Mouse (Mus musculus) forebrain, embryonic 14.5 days (tissue): Measurements from ENCODE around the gene 1700029H14Rik. TPM values are rescaled to one million over a fixed set of nuclear protein-coding genes. Genes with fewer than 3 reads are reported as not detected.

Experiments used
- ATAC-seq: fragments of 200-750 bp; cut with Nextera tagmentation; 2 replicates; pipeline ENCODE4 v1.8.0; 2017; ENCODE audit warnings: mild to moderate bottlenecking, moderate library complexity
- DNase-seq: peaks from one replicate; pipeline ENCODE4 v3.0.0-alpha.2; 2015; ENCODE audit warnings: low spot score
- H3K27ac ChIP-seq: fragments of 300-500 bp; sonication (generic); 2 replicates; pipeline ENCODE4 v1.5.1; 2014; ENCODE audit warnings: low read depth, mild to moderate bottlenecking, control low read depth, low read length, moderate library complexity
- H3K27me3 ChIP-seq: fragments of 300-500 bp; sonication (generic); replicated peaks from 2 replicates; pipeline ENCODE4 v1.6.1; 2014; ENCODE audit warnings: low read length, control low read depth, mixed read lengths; ENCODE audit not compliant: control insufficient read depth, insufficient read depth
- H3K36me3 ChIP-seq: fragments of 300-500 bp; sonication (generic); 2 replicates; pipeline ENCODE4 v1.6.1; 2014; ENCODE audit warnings: low read length, control low read depth; ENCODE audit not compliant: control insufficient read depth, insufficient read depth
- H3K4me1 ChIP-seq: fragments of 300-500 bp; sonication (generic); 2 replicates; pipeline ENCODE4 v1.6.1; 2014; ENCODE audit warnings: antibody characterized with exemption, low read length, control low read depth; ENCODE audit not compliant: control insufficient read depth, insufficient read depth
- H3K4me2 ChIP-seq: fragments of 300-500 bp; sonication (generic); 2 replicates; pipeline ENCODE4 v1.6.1; 2014; ENCODE audit warnings: mild to moderate bottlenecking, control low read depth, low read length
- H3K4me3 ChIP-seq: fragments of 300-500 bp; sonication (generic); 2 replicates; pipeline ENCODE4 v1.5.1; 2014; ENCODE audit warnings: low read depth, low read length, control low read depth
- H3K9ac ChIP-seq: fragments of 300-500 bp; sonication (generic); 2 replicates; pipeline ENCODE4 v1.6.1; 2014; ENCODE audit warnings: mild to moderate bottlenecking, low read length, control low read depth, moderate library complexity
- H3K9me3 ChIP-seq: fragments of 300-500 bp; sonication (generic); replicated peaks from 2 replicates; pipeline ENCODE4 v1.6.1; 2016; ENCODE audit warnings: low read length, control low read depth, mixed read lengths; ENCODE audit not compliant: control insufficient read depth
- WGBS: fragments of 180-500 bp; shearing (Covaris S2); extraction: QIAGEN DNeasy Blood & Tissue Kit; methylation state at CpG from one replicate; pipeline ENCODE4 v1.1.7; 2014; 5-methylcytosine and 5-hydroxymethylcytosine counted together
- polyA plus RNA-seq: library from polyadenylated mRNA; unstranded; fragments of >200 nt; fragmentation: Nextera tagmentation; extraction: Ambion mirVana; gene quantifications from 2 replicates; pipeline ENCODE4 v1.2.1, GENCODE M21; 2014

1700029H14Rik gene
- polyA plus RNA-seq, result not detected in 2 replicates

GRCm38 (mm10) chr8:13562118-13562517 is at the start of gene 1700029H14Rik:
Gene 1700029H14Rik (minus strand): TSS chr8:13562461.
- Histone ChIP-seq H3K9me3 (no peaks in the 10 kb centered on the region), H3K9ac (no peak within 1 kb of the TSS), H3K27me3 (no peaks in the 10 kb centered on the region), H3K36me3 (no peaks in the 10 kb centered on the region), H3K27ac (no peak within 1 kb of the TSS), H3K4me2 (no peak within 1 kb of the TSS), H3K4me1 (no peaks in the 10 kb centered on the region), H3K4me3 (no peak within 1 kb of the TSS)
- ATAC-seq, result no peak
- 40% methylated on average over 13 of the region's 13 CpGs for WGBS
- DNase-seq, result no peak

DNA sequence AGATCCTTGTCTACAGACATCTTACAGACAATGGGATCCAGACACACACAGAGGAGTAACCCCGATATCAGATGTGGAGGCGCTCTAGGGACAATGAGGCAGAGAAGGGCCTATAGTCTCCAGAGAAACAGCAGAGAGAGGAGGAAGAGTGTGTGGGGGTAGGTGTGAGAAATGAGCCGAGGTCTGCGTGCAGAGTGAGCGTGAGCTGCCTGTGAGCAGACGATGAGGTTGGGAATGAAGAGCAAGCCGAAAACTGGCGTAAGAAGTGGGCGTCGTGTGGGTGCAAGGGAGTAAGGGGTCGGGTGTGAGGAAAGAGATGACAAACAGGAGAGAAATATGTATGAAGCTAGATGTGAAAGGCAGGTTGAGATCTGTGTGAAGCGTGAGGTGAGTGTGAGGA is 49.4 kb upstream of the 1700029H14Rik start:
- Histone ChIP-seq H3K9me3 (no peaks in the 10 kb centered on the region), H3K27me3 (no peaks in the 10 kb centered on the region), H3K36me3 (peaks cover 12% of the 10 kb centered on the region; the same call in 1 of the 2 replicates), H3K4me1 (no peaks in the 10 kb centered on the region), H3K4me2 (no peak overlapping the region), H3K27ac (no peak overlapping the region), H3K4me3 (no peak overlapping the region), H3K9ac (no peak overlapping the region)
- DNase-seq (no peak), ATAC-seq (no peak)
- WGBS, result 86% methylated on average over 12 of the region's 12 CpGs

GRCm38 (mm10) chr8:13609971-13610370 is 47.7 kb upstream of the 1700029H14Rik start:
- 92% methylated on average over 5 of the region's 5 CpGs for WGBS
- Histone ChIP-seq H3K4me2 (no peak overlapping the region), H3K9ac (no peak overlapping the region), H3K9me3 (no peaks in the 10 kb centered on the region), H3K4me1 (no peaks in the 10 kb centered on the region), H3K27ac (no peak overlapping the region), H3K36me3 (peaks cover 12% of the 10 kb centered on the region; the same call in 1 of the 2 replicates), H3K4me3 (no peak overlapping the region), H3K27me3 (no peaks in the 10 kb centered on the region)
- ATAC-seq, result no peak
- DNase-seq, result no peak

- Histone ChIP-seq H3K9ac (no peak overlapping the region), H3K9me3 (no peaks in the 10 kb centered on the region), H3K27ac (no peak overlapping the region), H3K36me3 (peaks cover 12% of the 10 kb centered on the region; the same call in 1 of the 2 replicates), H3K4me3 (no peak overlapping the region), H3K4me1 (no peaks in the 10 kb centered on the region), H3K4me2 (no peak overlapping the region), H3K27me3 (no peaks in the 10 kb centered on the region)
- 89% methylated on average over 6 of the region's 6 CpGs for WGBS
- DNase-seq (no peak), ATAC-seq (no peak)
These were observed 46.7 kb upstream of the 1700029H14Rik start for GRCm38 (mm10) chr8:13608946-13609345.

- DNase-seq (no peak), ATAC-seq (no peak)
- Histone ChIP-seq H3K4me3 (no peak overlapping the region), H3K36me3 (peaks cover 3% of the 10 kb centered on the region), H3K4me1 (no peaks in the 10 kb centered on the region), H3K9ac (no peak overlapping the region), H3K27me3 (no peaks in the 10 kb centered on the region), H3K27ac (no peak overlapping the region), H3K4me2 (no peak overlapping the region), H3K9me3 (no peaks in the 10 kb centered on the region)
- 88% methylated on average over 7 of the region's 7 CpGs for WGBS
These were observed 43.7 kb upstream of the 1700029H14Rik start for GRCm38 (mm10) chr8:13605920-13606480.

GRCm38 (mm10) chr8:13602621-13603020 is 40.4 kb upstream of the 1700029H14Rik start:
- Histone ChIP-seq H3K4me2 (no peak overlapping the region), H3K27me3 (no peaks in the 10 kb centered on the region), H3K27ac (no peak overlapping the region), H3K4me1 (no peaks in the 10 kb centered on the region), H3K36me3 (peaks cover under 1% of the 10 kb centered on the region; the same call in 1 of the 2 replicates), H3K4me3 (no peak overlapping the region), H3K9me3 (no peaks in the 10 kb centered on the region), H3K9ac (no peak overlapping the region)
- 58% methylated on average over 8 of the region's 8 CpGs for WGBS
- DNase-seq (peak; percentile 46), ATAC-seq (no peak)

DNA sequence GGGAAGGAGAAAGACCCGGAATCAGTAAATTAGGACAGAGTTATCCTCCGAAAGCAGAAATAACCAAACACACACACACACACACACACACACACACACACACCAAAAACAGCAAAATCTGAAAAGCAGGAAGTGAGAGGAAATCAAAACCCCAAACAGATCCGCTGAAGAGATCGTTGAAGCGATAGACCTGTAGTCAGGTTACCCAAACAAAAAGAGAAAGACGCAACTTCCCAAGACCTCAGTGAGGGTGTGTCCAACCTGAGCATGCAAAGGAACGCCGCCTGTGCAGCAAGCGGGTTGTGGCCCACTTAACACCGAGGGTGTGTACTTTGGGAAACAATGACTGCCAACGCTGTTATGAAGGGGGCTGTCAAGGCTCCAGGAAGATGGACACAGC is 38.9 kb upstream of the 1700029H14Rik start:
- Histone ChIP-seq H3K9me3 (no peaks in the 10 kb centered on the region), H3K9ac (no peak overlapping the region), H3K4me2 (no peak overlapping the region), H3K27ac (no peak overlapping the region), H3K4me1 (no peaks in the 10 kb centered on the region), H3K27me3 (no peaks in the 10 kb centered on the region), H3K36me3 (peaks cover 8% of the 10 kb centered on the region; the same call in 1 of the 2 replicates), H3K4me3 (no peak overlapping the region)
- ATAC-seq, result no peak
- WGBS, result 94% methylated on average over 11 of the region's 11 CpGs
- no peak for DNase-seq

GRCm38 (mm10) chr8:13600716-13601115 is 38.5 kb upstream of the 1700029H14Rik start:
- no peak overlapping the region for H3K9ac ChIP-seq
- WGBS, result 88% methylated on average over 10 of the region's 10 CpGs
- H3K4me2 ChIP-seq, result no peak overlapping the region
- no peaks in the 10 kb centered on the region for H3K9me3 ChIP-seq
- no peak overlapping the region for H3K4me3 ChIP-seq
- H3K27me3 ChIP-seq, result no peaks in the 10 kb centered on the region
- peaks cover 8% of the 10 kb centered on the region; the same call in 1 of the 2 replicates for H3K36me3 ChIP-seq
- no peak overlapping the region for H3K27ac ChIP-seq
- ATAC-seq (no peak), DNase-seq (no peak)
- no peaks in the 10 kb centered on the region for H3K4me1 ChIP-seq

DNA sequence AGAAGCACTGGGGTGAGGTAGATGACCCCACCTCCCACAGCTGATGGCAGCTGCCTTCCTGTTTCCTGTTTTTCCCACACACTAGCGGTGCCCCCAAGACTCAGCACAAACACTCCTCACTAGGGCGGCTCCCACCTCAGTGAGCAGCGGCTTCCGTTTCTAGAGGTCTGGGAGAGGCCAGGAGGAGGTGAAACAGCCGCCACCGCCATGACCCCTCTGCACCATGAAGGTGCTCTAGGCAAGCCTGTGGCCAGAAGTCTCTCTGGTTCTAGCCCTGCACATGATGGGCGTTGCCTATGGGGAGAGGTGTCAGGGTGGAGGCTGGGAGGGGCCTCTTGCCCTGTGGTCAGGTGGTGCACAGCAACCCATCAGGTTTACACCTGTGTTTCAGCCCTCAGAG is 37.9 kb upstream of the 1700029H14Rik start:
- WGBS, result 85% methylated on average over 7 of the region's 7 CpGs
- H3K9ac ChIP-seq, result no peak overlapping the region
- no peaks in the 10 kb centered on the region for H3K9me3 ChIP-seq
- no peak overlapping the region for H3K4me2 ChIP-seq
- no peaks in the 10 kb centered on the region for H3K4me1 ChIP-seq
- peaks cover 8% of the 10 kb centered on the region; the same call in 1 of the 2 replicates for H3K36me3 ChIP-seq
- H3K27ac ChIP-seq, result no peak overlapping the region
- H3K4me3 ChIP-seq, result no peak overlapping the region
- ATAC-seq, result no peak
- no peak for DNase-seq
- no peaks in the 10 kb centered on the region for H3K27me3 ChIP-seq
